Mouse (Mus musculus) kidney, embryonic 16.5 days (tissue): Measurements from ENCODE around the gene Frmpd2. TPM values are rescaled to one million over a fixed set of nuclear protein-coding genes. Genes with fewer than 3 reads are reported as not detected.
A peak's percentile ranks its signal among the peaks of the same experiment; 100 is the strongest.

ENCODE experiments used
- ATAC-seq: fragments of 200-750 bp; cut with Nextera tagmentation; 2 replicates; pipeline ENCODE4 v1.8.0; 2017; ENCODE audit warnings: moderate TSS enrichment; ENCODE audit not compliant: low FRiP score, low TSS enrichment
- H3K27ac ChIP-seq: fragments of 300-500 bp; sonication (generic); 2 replicates; pipeline ENCODE4 v1.5.1; 2014; ENCODE audit warnings: low read length
- H3K27me3 ChIP-seq: fragments of 300-500 bp; sonication (generic); 2 replicates; pipeline ENCODE4 v1.6.1; 2014; ENCODE audit warnings: low read length, control low read depth, mixed read lengths; ENCODE audit not compliant: insufficient read depth
- H3K36me3 ChIP-seq: fragments of 300-500 bp; sonication (generic); 2 replicates; pipeline ENCODE4 v1.6.1; 2014; ENCODE audit warnings: low read length, control low read depth, mixed read lengths; ENCODE audit not compliant: insufficient read depth
- H3K4me1 ChIP-seq: fragments of 300-500 bp; sonication (generic); 2 replicates; pipeline ENCODE4 v1.6.1; 2014; ENCODE audit warnings: low read length, control low read depth, mixed read lengths; ENCODE audit not compliant: insufficient read depth
- H3K4me2 ChIP-seq: fragments of 300-500 bp; sonication (generic); replicated peaks from 2 replicates; pipeline ENCODE4 v1.6.1; 2014; ENCODE audit warnings: low read depth, low read length
- H3K4me3 ChIP-seq: fragments of 300-500 bp; sonication (generic); 2 replicates; pipeline ENCODE4 v1.5.1; 2014; ENCODE audit warnings: mild to moderate bottlenecking, low read length
- H3K9ac ChIP-seq: fragments of 300-500 bp; sonication (generic); replicated peaks from 2 replicates; pipeline ENCODE4 v1.6.1; 2014; ENCODE audit warnings: low read length
- H3K9me3 ChIP-seq: fragments of 300-500 bp; sonication (generic); 2 replicates; pipeline ENCODE4 v1.6.1; 2016; ENCODE audit warnings: low read length, control low read depth
- WGBS: fragments of 180-500 bp; shearing (Covaris S2); extraction: QIAGEN DNeasy Blood & Tissue Kit; methylation state at CpG from one replicate; pipeline ENCODE4 v1.1.7; 2014; 5-methylcytosine and 5-hydroxymethylcytosine counted together
- polyA plus RNA-seq: library from polyadenylated mRNA; unstranded; fragments of >200 nt; fragmentation: Nextera tagmentation; extraction: Ambion mirVana; gene quantifications from 2 replicates; pipeline ENCODE4 v1.2.1, GENCODE M21; 2015

Frmpd2 gene
- polyA plus RNA-seq, 1 experiment from 2014 or later = 0.02 TPM

- no peak for ATAC-seq
Observed at GRCm38 (mm10) chr14:33450331-33450730, 21.2 kb upstream of the Frmpd2 start.

GRCm38 (mm10) chr14:33463658-33464057, 7.8 kb upstream of the Frmpd2 start:
- Histone ChIP-seq H3K9ac (no peak overlapping the region), H3K27ac (no peak overlapping the region), H3K4me2 (no peak overlapping the region), H3K4me1 (no peaks in the 10 kb centered on the region), H3K9me3 (no peaks in the 10 kb centered on the region), H3K36me3 (no peaks in the 10 kb centered on the region), H3K4me3 (no peak overlapping the region), H3K27me3 (no peaks in the 10 kb centered on the region)
- 65% methylated on average over 3 of the region's 3 CpGs for WGBS
- no peak for ATAC-seq

More at GRCm38 (mm10) chr14:33450331-33450730, 21.2 kb upstream of the Frmpd2 start:
- Histone ChIP-seq H3K4me3 (no peak overlapping the region), H3K4me2 (no peak overlapping the region), H3K36me3 (no peaks in the 10 kb centered on the region), H3K4me1 (peaks cover 9% of the 10 kb centered on the region), H3K27me3 (0 out of 2 replicates have a peak, but pooled peaks cover 5% of the 10 kb centered on the region), H3K9ac (no peak overlapping the region), H3K9me3 (no peaks in the 10 kb centered on the region), H3K27ac (no peak overlapping the region)

GRCm38 (mm10) chr14:33467766-33468165, 3.7 kb upstream of the Frmpd2 start:
- H3K36me3 ChIP-seq = no peaks in the 10 kb centered on the region
- WGBS = 73% methylated on average over 6 of the region's 6 CpGs
- no peak overlapping the region for H3K4me2 ChIP-seq
- H3K27me3 ChIP-seq = no peaks in the 10 kb centered on the region
- H3K9ac ChIP-seq = no peak overlapping the region
- no peak overlapping the region for H3K27ac ChIP-seq
- H3K4me3 ChIP-seq = no peak overlapping the region
- ATAC-seq = no peak
- H3K4me1 ChIP-seq = no peaks in the 10 kb centered on the region
- no peaks in the 10 kb centered on the region for H3K9me3 ChIP-seq

- Histone ChIP-seq H3K4me2 (no peak overlapping the region), H3K27ac (no peak overlapping the region), H3K36me3 (no peaks in the 10 kb centered on the region), H3K27me3 (no peaks in the 10 kb centered on the region), H3K9me3 (no peaks in the 10 kb centered on the region), H3K4me3 (no peak overlapping the region), H3K9ac (no peak overlapping the region), H3K4me1 (peaks cover 7% of the 10 kb centered on the region; the same call in 1 of the 2 replicates)
- WGBS = 73% methylated on average over 2 of the region's 2 CpGs
- no peak for ATAC-seq
Observed at GRCm38 (mm10) chr14:33474461-33474860, 3.0 kb downstream of the Frmpd2 start.

GRCm38 (mm10) chr14:33476094-33476760, 4.7 kb downstream of the Frmpd2 start:
- H3K36me3 ChIP-seq = no peaks in the 10 kb centered on the region
- no peak overlapping the region for H3K9ac ChIP-seq
- no peaks in the 10 kb centered on the region for H3K27me3 ChIP-seq
- H3K4me1 ChIP-seq = peaks cover 7% of the 10 kb centered on the region; the same call in 1 of the 2 replicates
- no peak overlapping the region for H3K4me3 ChIP-seq
- 0 out of 2 replicates have a peak, but pooled peaks have one; percentile 42 for ATAC-seq
- H3K4me2 ChIP-seq = no peak overlapping the region
- no peaks in the 10 kb centered on the region for H3K9me3 ChIP-seq
- no peak overlapping the region for H3K27ac ChIP-seq
- 12% methylated on average over 3 of the region's 3 CpGs for WGBS

GRCm38 (mm10) chr14:33481991-33482390, 10.5 kb downstream of the Frmpd2 start:
- Histone ChIP-seq H3K4me1 (no peaks in the 10 kb centered on the region), H3K9ac (no peak overlapping the region), H3K9me3 (no peaks in the 10 kb centered on the region), H3K27me3 (no peaks in the 10 kb centered on the region), H3K4me3 (no peak overlapping the region), H3K4me2 (no peak overlapping the region), H3K27ac (no peak overlapping the region), H3K36me3 (no peaks in the 10 kb centered on the region)
- WGBS = 29% methylated on average over 3 of the region's 3 CpGs
- no peak for ATAC-seq

- H3K27ac ChIP-seq = peak overlapping the region; percentile 59
- 40% methylated on average over 15 of the region's 15 CpGs for WGBS
- peak; percentile 91 for ATAC-seq
Observed at GRCm38 (mm10) chr14:33487805-33488550, 16.5 kb downstream of the Frmpd2 start.

GRCm38 (mm10) chr14:33495226-33495625, 23.7 kb downstream of the Frmpd2 start:
- Histone ChIP-seq H3K36me3 (no peaks in the 10 kb centered on the region), H3K4me3 (no peak overlapping the region), H3K4me1 (no peaks in the 10 kb centered on the region), H3K9ac (no peak overlapping the region), H3K9me3 (no peaks in the 10 kb centered on the region), H3K27me3 (no peaks in the 10 kb centered on the region), H3K4me2 (no peak overlapping the region), H3K27ac (no peak overlapping the region)
- ATAC-seq = no peak
- 63% methylated on average over 4 of the region's 4 CpGs for WGBS

More at GRCm38 (mm10) chr14:33487805-33488550, 16.5 kb downstream of the Frmpd2 start:
- Histone ChIP-seq H3K9ac (no peak overlapping the region), H3K4me2 (no peak overlapping the region; the same call in 1 of the 2 replicates), H3K9me3 (no peaks in the 10 kb centered on the region), H3K4me1 (peaks cover 13% of the 10 kb centered on the region; the same call in 1 of the 2 replicates), H3K4me3 (no peak overlapping the region), H3K36me3 (no peaks in the 10 kb centered on the region), H3K27me3 (no peaks in the 10 kb centered on the region)

GRCm38 (mm10) chr14:33497418-33497817, 25.9 kb downstream of the Frmpd2 start:
- WGBS = 76% methylated on average over 5 of the region's 5 CpGs
- no peak for ATAC-seq
- H3K4me1 ChIP-seq = no peaks in the 10 kb centered on the region

GRCm38 (mm10) chr14:33498849-33499248, 27.4 kb downstream of the Frmpd2 start:
- no peak overlapping the region for H3K9ac ChIP-seq
- no peaks in the 10 kb centered on the region for H3K4me1 ChIP-seq
- no peak overlapping the region for H3K4me3 ChIP-seq
- no peaks in the 10 kb centered on the region for H3K36me3 ChIP-seq
- no peaks in the 10 kb centered on the region for H3K9me3 ChIP-seq
- no peak overlapping the region for H3K27ac ChIP-seq
- 47% methylated on average over 3 of the region's 3 CpGs for WGBS
- ATAC-seq = peak; percentile 42; the same call in 1 of the 2 replicates
- no peak overlapping the region for H3K4me2 ChIP-seq
- no peaks in the 10 kb centered on the region for H3K27me3 ChIP-seq

More at GRCm38 (mm10) chr14:33497418-33497817, 25.9 kb downstream of the Frmpd2 start:
- no peak overlapping the region for H3K4me2 ChIP-seq
- H3K27me3 ChIP-seq = no peaks in the 10 kb centered on the region
- H3K27ac ChIP-seq = no peak overlapping the region
- H3K9ac ChIP-seq = no peak overlapping the region
- no peak overlapping the region for H3K4me3 ChIP-seq
- H3K36me3 ChIP-seq = no peaks in the 10 kb centered on the region
- H3K9me3 ChIP-seq = no peaks in the 10 kb centered on the region
